Mouse (Mus musculus): Measurements from ENCODE around the gene Dact2. TPM values are rescaled to one million over a fixed set of nuclear protein-coding genes. Genes with fewer than 3 reads are reported as not detected.

The Dact2 gene
- total and polyA plus RNA-seq, 2 experiments from 2014 or later: 2.8 to 19.4 TPM

GRCm38 (mm10) chr17:14184192-14184814 is 19.8 kb downstream of the Dact2 start:
- Histone ChIP-seq H3K4me3 (ENCODE audit: low read depth, low read length) (no peak overlapping the region), H3K4me1 (ENCODE audit: insufficient read depth, low read length) (no peaks in the 10 kb centered on the region), H3K36me3 (ENCODE audit: insufficient read depth, low read length) (no peaks in the 10 kb centered on the region), H3K9ac (replicated peaks; ENCODE audit: low read length, poor library complexity, severe bottlenecking) (no peak overlapping the region), H3K27me3 (ENCODE audit: insufficient read depth, low read length) (no peaks in the 10 kb centered on the region), H3K9me3 (ENCODE audit: low read length) (no peaks in the 10 kb centered on the region), H3K27ac (ENCODE audit: low read depth, low read length) (no peak overlapping the region), H3K4me2 (ENCODE audit: low read depth, low read length, poor library complexity, severe bottlenecking) (no peak overlapping the region)
- no peak for TF ChIP-seq CTCF (IDR thresholded peaks at IDR 0.05)
- ATAC-seq (ENCODE audit: low FRiP score) (no peak), DNase-seq (ENCODE audit: low spot score) (no peak)
- WGBS: 93% methylated on average over 4 of the region's 4 CpGs

- no peaks in the 10 kb centered on the region for H3K4me1 ChIP-seq (ENCODE audit: insufficient read depth, low read length)
- no peak overlapping the region for H3K9ac ChIP-seq (replicated peaks; ENCODE audit: low read length, poor library complexity, severe bottlenecking)
- no peaks in the 10 kb centered on the region for H3K36me3 ChIP-seq (ENCODE audit: insufficient read depth, low read length)
- WGBS: 80% methylated on average over 4 of the region's 4 CpGs
- no peaks in the 10 kb centered on the region for H3K9me3 ChIP-seq (ENCODE audit: low read length)
- H3K27ac ChIP-seq (ENCODE audit: low read depth, low read length): no peak overlapping the region
- H3K4me2 ChIP-seq (ENCODE audit: low read depth, low read length, poor library complexity, severe bottlenecking): no peak overlapping the region
- TF ChIP-seq CTCF (IDR thresholded peaks at IDR 0.05): no peak
- no peak overlapping the region for H3K4me3 ChIP-seq (ENCODE audit: low read depth, low read length)
- no peak for ATAC-seq (ENCODE audit: low FRiP score)
- DNase-seq (ENCODE audit: low spot score): no peak
- H3K27me3 ChIP-seq (ENCODE audit: insufficient read depth, low read length): no peaks in the 10 kb centered on the region
Observed at GRCm38 (mm10) chr17:14183717-14184116, 20.4 kb downstream of the Dact2 start.

DNA sequence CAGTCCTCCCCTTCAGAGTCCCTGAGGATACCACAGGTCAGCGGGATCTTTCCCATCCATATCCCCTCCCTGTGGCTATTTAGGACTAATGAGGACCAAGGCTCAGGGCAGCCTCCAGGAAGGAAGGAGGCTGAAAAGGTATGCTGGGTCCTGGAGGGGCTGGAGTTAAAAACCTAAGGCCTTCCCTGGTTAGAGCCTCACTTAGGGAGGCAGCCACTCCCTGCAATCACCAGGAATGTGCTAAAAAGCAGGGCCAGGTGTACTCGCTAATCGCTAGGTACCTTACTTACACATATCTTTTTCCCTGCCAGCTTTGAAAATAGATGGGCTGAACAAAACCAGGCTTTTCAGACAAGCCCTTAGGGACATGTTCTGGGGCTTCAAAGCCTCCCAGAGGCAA is 21.2 kb downstream of the Dact2 start:
- H3K36me3 ChIP-seq (ENCODE audit: insufficient read depth, low read length): no peaks in the 10 kb centered on the region
- no peak overlapping the region for H3K4me3 ChIP-seq (ENCODE audit: low read depth, low read length)
- no peaks in the 10 kb centered on the region for H3K4me1 ChIP-seq (ENCODE audit: insufficient read depth, low read length)
- no peak for TF ChIP-seq CTCF (IDR thresholded peaks at IDR 0.05)
- no peaks in the 10 kb centered on the region for H3K27me3 ChIP-seq (ENCODE audit: insufficient read depth, low read length)
- ATAC-seq (ENCODE audit: low FRiP score) (no peak), DNase-seq (ENCODE audit: low spot score) (no peak)
- no peak overlapping the region for H3K27ac ChIP-seq (ENCODE audit: low read depth, low read length)
- H3K9ac ChIP-seq (replicated peaks; ENCODE audit: low read length, poor library complexity, severe bottlenecking): no peak overlapping the region
- H3K9me3 ChIP-seq (ENCODE audit: low read length): no peaks in the 10 kb centered on the region
- H3K4me2 ChIP-seq (ENCODE audit: low read depth, low read length, poor library complexity, severe bottlenecking): no peak overlapping the region
- WGBS: 76% methylated on average over 3 of the region's 3 CpGs

GRCm38 (mm10) chr17:14178911-14179310 is 25.2 kb downstream of the Dact2 start:
- no peaks in the 10 kb centered on the region for H3K9me3 ChIP-seq (ENCODE audit: low read length)
- no peaks in the 10 kb centered on the region for H3K27me3 ChIP-seq (ENCODE audit: insufficient read depth, low read length)
- no peaks in the 10 kb centered on the region for H3K36me3 ChIP-seq (ENCODE audit: insufficient read depth, low read length)
- H3K4me1 ChIP-seq (ENCODE audit: insufficient read depth, low read length): no peaks in the 10 kb centered on the region
- no peak for ATAC-seq (ENCODE audit: low FRiP score)
- H3K4me3 ChIP-seq (ENCODE audit: low read depth, low read length): no peak overlapping the region
- 74% methylated on average over 4 of the region's 4 CpGs for WGBS
- DNase-seq (ENCODE audit: low spot score): no peak
- TF ChIP-seq CTCF (IDR thresholded peaks at IDR 0.05): no peak
- H3K4me2 ChIP-seq (ENCODE audit: low read depth, low read length, poor library complexity, severe bottlenecking): no peak overlapping the region
- no peak overlapping the region for H3K27ac ChIP-seq (ENCODE audit: low read depth, low read length)
- H3K9ac ChIP-seq (replicated peaks; ENCODE audit: low read length, poor library complexity, severe bottlenecking): no peak overlapping the region

DNA sequence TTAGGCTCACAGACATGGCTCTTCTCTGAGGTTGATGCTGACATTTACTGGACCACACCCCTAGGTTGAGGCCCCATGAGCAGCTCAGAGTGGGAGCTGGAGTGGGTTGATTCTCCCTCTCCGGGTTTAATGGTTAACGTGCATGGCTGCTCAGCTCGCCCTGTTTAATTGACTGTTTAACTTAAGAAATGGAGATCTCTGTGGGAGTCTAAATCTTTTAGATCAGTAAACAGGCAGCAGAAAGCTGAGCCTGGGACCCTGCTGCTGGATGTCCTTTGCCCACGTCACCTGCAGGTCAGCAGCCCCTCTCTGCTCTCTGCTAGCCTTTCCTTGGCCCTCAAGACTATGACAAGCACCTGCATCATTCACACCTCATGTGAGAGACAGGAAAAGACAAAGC is 25.6 kb downstream of the Dact2 start:
- WGBS: 45% methylated on average over 4 of the region's 4 CpGs
- Histone ChIP-seq H3K27ac (ENCODE audit: low read depth, low read length) (no peak overlapping the region), H3K9ac (replicated peaks; ENCODE audit: low read length, poor library complexity, severe bottlenecking) (no peak overlapping the region), H3K9me3 (ENCODE audit: low read length) (no peaks in the 10 kb centered on the region), H3K27me3 (ENCODE audit: insufficient read depth, low read length) (no peaks in the 10 kb centered on the region), H3K4me2 (ENCODE audit: low read depth, low read length, poor library complexity, severe bottlenecking) (no peak overlapping the region), H3K36me3 (ENCODE audit: insufficient read depth, low read length) (no peaks in the 10 kb centered on the region), H3K4me1 (ENCODE audit: insufficient read depth, low read length) (no peaks in the 10 kb centered on the region), H3K4me3 (ENCODE audit: low read depth, low read length) (no peak overlapping the region)
- TF ChIP-seq CTCF (IDR thresholded peaks at IDR 0.05): no peak
- no peak for DNase-seq (ENCODE audit: low spot score)
- ATAC-seq (ENCODE audit: low FRiP score): no peak

DNA sequence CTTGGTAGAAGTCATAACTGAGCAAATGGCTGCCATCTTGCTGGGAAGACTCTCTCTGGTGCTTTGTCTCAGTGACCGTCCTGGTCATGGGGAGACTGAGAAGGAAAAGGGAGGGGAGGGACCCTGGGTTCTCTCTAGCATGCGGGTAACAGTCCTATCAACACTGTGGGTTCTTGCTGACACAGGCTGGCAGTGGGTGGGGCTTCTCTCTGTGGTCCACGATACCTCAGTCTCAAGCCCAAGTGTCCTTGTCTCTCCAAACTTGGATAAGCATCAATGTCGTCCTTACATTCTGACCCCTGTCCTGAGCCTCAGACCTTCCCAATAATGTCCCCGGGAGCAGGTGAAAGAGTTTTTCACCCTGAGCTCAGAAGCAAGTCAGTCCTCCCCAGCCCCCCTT is 26.1 kb downstream of the Dact2 start:
- Histone ChIP-seq H3K27ac (ENCODE audit: low read depth, low read length) (no peak overlapping the region), H3K9me3 (ENCODE audit: low read length) (no peaks in the 10 kb centered on the region), H3K9ac (replicated peaks; ENCODE audit: low read length, poor library complexity, severe bottlenecking) (no peak overlapping the region), H3K36me3 (ENCODE audit: insufficient read depth, low read length) (no peaks in the 10 kb centered on the region), H3K27me3 (ENCODE audit: insufficient read depth, low read length) (no peaks in the 10 kb centered on the region), H3K4me2 (ENCODE audit: low read depth, low read length, poor library complexity, severe bottlenecking) (no peak overlapping the region), H3K4me1 (ENCODE audit: insufficient read depth, low read length) (no peaks in the 10 kb centered on the region), H3K4me3 (ENCODE audit: low read depth, low read length) (no peak overlapping the region)
- TF ChIP-seq CTCF (IDR thresholded peaks at IDR 0.05): no peak
- WGBS: 64% methylated on average over 5 of the region's 5 CpGs
- DNase-seq (ENCODE audit: low spot score): no peak
- ATAC-seq (ENCODE audit: low FRiP score): no peak

All from midbrain, postnatal 0 days (tissue).